Comparison of ENCODE assay signal across 11 mouse cellular contexts in the genomic region with DNA sequence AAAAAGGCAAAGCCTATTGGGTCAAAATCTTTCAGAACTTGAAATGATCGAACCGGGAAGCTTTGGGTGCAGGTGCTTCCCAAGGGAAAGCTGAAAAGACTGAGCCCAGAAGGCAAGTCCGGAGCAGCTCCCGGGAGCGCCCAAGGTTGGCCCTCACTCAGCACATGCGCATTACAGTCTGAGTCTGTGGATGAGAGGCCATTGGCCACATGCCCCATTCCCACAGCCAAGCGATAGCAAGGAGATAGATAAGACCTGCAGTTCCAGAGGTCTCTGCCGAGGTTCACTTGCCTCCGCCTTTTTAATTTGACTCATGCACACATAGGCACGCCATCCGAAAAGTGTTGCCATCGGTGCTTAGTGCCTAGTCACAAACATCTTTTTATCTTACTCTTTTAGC. TPM values are rescaled to one million over a fixed set of nuclear protein-coding genes. Genes with fewer than 3 reads are reported as not detected.
DNase-seq lines count a peak whose midpoint lies in the region.
"Had no signal": no experiment of that assay in that cellular context is flagged by ENCODE, and none has a peak within 500 bp of the region (broad histone marks: within the 10 kb centered on the region; RNA-seq: fewer than 3 reads in every experiment).

No protein-coding gene starts in this region.

- intact Hi-C loops in heart, postnatal 14 days (cut with DNase I) = no loop called here

- DNase-seq in ovary, adult 18-20 months (ENCODE audit: low spot score) = peak; percentile 27
- DNase-seq in ovary, postnatal 14 days (ENCODE audit: low spot score) = no peak
- peak; percentile 27 for DNase-seq in cerebellum, adult 9-11 months
- DNase-seq in heart, postnatal 14 days = peak; percentile 48 to 58
- peak; percentile 53 for DNase-seq in yolk sac, embryonic 10.5 days (ENCODE audit: low spot score)
- no peak for DNase-seq in thymus, adult 18-20 months
- no peak for DNase-seq in layer of hippocampus, postnatal 14 days (ENCODE audit: low spot score in 2 of 2)
- no peak for DNase-seq in adrenal gland, postnatal 36 days
- DNase-seq: lung, embryonic 14.5 days; midbrain, embryonic 14.5 days; right cerebral cortex, postnatal 4 days had no signal

RNA-seq across cellular contexts. Expression of a gene that starts 39.7 kb away (rescaled TPM):
- under 1 TPM in 1 of 2 experiments, not detected in 1; 0.36 TPM for total RNA-seq in heart, postnatal 14 days (2021)
- 1 to 10 TPM; 2.2 to 2.6 TPM for total RNA-seq in layer of hippocampus, postnatal 14 days (2021)
- total RNA-seq in adrenal gland, postnatal 36 days (2021) = 10 to 100 TPM in 1 of 2 experiments, 1 to 10 TPM in 1; 3.9 to 10.0 TPM

RNA-seq across cellular contexts. Expression of a gene that starts 51.9 kb away (rescaled TPM):
- 1 to 10 TPM; 7.3 to 7.7 TPM for total RNA-seq in heart, postnatal 14 days (2021)
- 10 to 100 TPM; 10.9 to 11.6 TPM for total RNA-seq in layer of hippocampus, postnatal 14 days (2021)
- total RNA-seq in adrenal gland, postnatal 36 days (2021) = 10 to 100 TPM; 15.6 to 16.0 TPM

RNA-seq across cellular contexts. Expression of a gene that starts 55.3 kb away (rescaled TPM):
- 1 to 10 TPM; 6.7 to 8.6 TPM for total RNA-seq in heart, postnatal 14 days (2021)
- total RNA-seq in layer of hippocampus, postnatal 14 days (2021) = 10 to 100 TPM; 47.9 to 48.5 TPM
- 1 to 10 TPM; 2.9 to 4.1 TPM for total RNA-seq in adrenal gland, postnatal 36 days (2021)

Comparison
In these comparisons a context has a peak if more than half of its experiments do, and no peak if none do; other contexts are left out.
1. DNase-seq: peak in ovary, adult 18-20 months (single experiment), cerebellum, adult 9-11 months (single experiment), heart, postnatal 14 days (2 of 2) and yolk sac, embryonic 10.5 days (single experiment); none in ovary, postnatal 14 days (single experiment), thymus, adult 18-20 months (0 of 2), layer of hippocampus, postnatal 14 days (0 of 2) and adrenal gland, postnatal 36 days (0 of 2).
2. RNA of a gene that starts 55.3 kb away (total RNA-seq): 47.9 to 48.5 TPM in layer of hippocampus, postnatal 14 days; 6.7 to 8.6 TPM in heart, postnatal 14 days and 2.9 to 4.1 TPM in adrenal gland, postnatal 36 days; every median in the first group is over 4 times any median in the second.